15 mouse cellular contexts compared by ENCODE assay signal in the genomic region with DNA sequence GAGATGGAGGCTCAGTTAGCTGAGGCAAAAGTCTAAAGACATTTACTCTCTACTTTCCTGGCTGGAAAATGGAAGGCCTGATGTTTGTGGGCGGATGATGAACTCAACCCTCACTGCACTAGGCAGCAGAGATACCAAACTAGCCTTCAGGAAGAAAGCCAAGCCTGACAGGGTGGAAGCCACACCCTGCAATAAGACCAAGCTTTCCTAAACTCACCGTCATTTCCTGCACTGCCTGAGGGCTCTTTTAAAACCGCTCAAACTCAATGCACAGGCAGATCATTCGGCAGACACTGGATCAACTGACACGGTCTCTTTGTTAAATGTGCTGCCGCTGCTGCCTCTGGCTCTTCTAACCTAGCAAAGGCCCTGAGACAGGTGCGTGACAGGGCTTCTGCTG. TPM values are rescaled to one million over a fixed set of nuclear protein-coding genes. Genes with fewer than 3 reads are reported as not detected.
A peak's percentile ranks its signal among the peaks of the same experiment; 100 is the strongest.
DNase-seq lines count a peak whose midpoint lies in the region; ATAC-seq lines count a peak whose summit lies in the region.
"Had no signal": no experiment of that assay in that cellular context is flagged by ENCODE, and none has a peak within 500 bp of the region (broad histone marks: within the 10 kb centered on the region; RNA-seq: fewer than 3 reads in every experiment).

No protein-coding gene starts in this region.

- H3K4me3 ChIP-seq in midbrain, embryonic 13.5 days (replicated peaks): no peak overlapping the region
- H3K4me3 ChIP-seq: heart, embryonic 13.5 days; limb, embryonic 15.5 days; megakaryocyte, embryonic 14.5 days had no signal

- ATAC-seq in midbrain, embryonic 13.5 days: no peak
- ATAC-seq: forebrain, embryonic 16.5 days; inflammation-experienced regulatory T-cells, adult 6 months had no signal

- peak; percentile 16 for DNase-seq in 3134 (ENCODE audit: extremely low read depth, insufficient read length, low spot score)
- peak; percentile 10 for DNase-seq in CD4-positive helper T cell, adult 2 months (ENCODE audit: low read depth, low spot score)
- peak; percentile 2 to 3 for DNase-seq in heart, postnatal 36 days
- peak; percentile 33 to 41 for DNase-seq in lung, postnatal 4 days
- DNase-seq in adrenal gland, postnatal 14 days: no peak
- DNase-seq in kidney, adult 9 months: no peak
- DNase-seq: adrenal gland, postnatal 25 days; cerebellum, adult 11 months; spleen, adult 18-20 months had no signal

- H3K9ac ChIP-seq in midbrain, embryonic 13.5 days (replicated peaks): no peak overlapping the region
- H3K9ac ChIP-seq: heart, embryonic 13.5 days; limb, embryonic 15.5 days had no signal

- 80% methylated on average over 7 of the region's 7 CpGs for WGBS in midbrain, embryonic 13.5 days

- H3K4me1 ChIP-seq in midbrain, embryonic 13.5 days (replicated peaks): no peaks in the 10 kb centered on the region
- H3K4me1 ChIP-seq: heart, embryonic 13.5 days; megakaryocyte, embryonic 14.5 days had no signal

- H3K36me3 ChIP-seq in midbrain, embryonic 13.5 days: no peaks in the 10 kb centered on the region
- H3K36me3 ChIP-seq: heart, embryonic 13.5 days; limb, embryonic 15.5 days had no signal

- H3K27me3 ChIP-seq in midbrain, embryonic 13.5 days: no peaks in the 10 kb centered on the region
- H3K27me3 ChIP-seq: heart, embryonic 13.5 days; limb, embryonic 15.5 days; megakaryocyte, embryonic 14.5 days had no signal

- H3K27ac ChIP-seq in midbrain, embryonic 13.5 days: no peak overlapping the region
- H3K27ac ChIP-seq: heart, embryonic 13.5 days; limb, embryonic 15.5 days had no signal

- H3K9me3 ChIP-seq in midbrain, embryonic 13.5 days: no peaks in the 10 kb centered on the region
- H3K9me3 ChIP-seq: heart, embryonic 13.5 days; limb, embryonic 15.5 days; megakaryocyte, embryonic 14.5 days had no signal

- intact Hi-C loops in heart, postnatal 36 days (cut with DNase I): loop anchor here (10.0 kb wide), 1 partner anchor 169 kb away; no protein-coding TSS in a partner anchor

- no peak overlapping the region for H3K4me2 ChIP-seq in midbrain, embryonic 13.5 days (replicated peaks)
- H3K4me2 ChIP-seq: heart, embryonic 13.5 days; limb, embryonic 15.5 days had no signal

RNA-seq across cellular contexts. Expression of a gene that starts 50.4 kb away (rescaled TPM):
- total RNA-seq in heart, postnatal 36 days (2021): 1 to 10 TPM; 2.3 to 2.4 TPM
- 1.7 and 2.7 TPM in 2 replicates for total RNA-seq in adrenal gland, postnatal 14 days (2021)
- polyA plus RNA-seq in midbrain, embryonic 13.5 days (2015; fragmentation: Nextera tagmentation; extraction: Ambion mirVana): 4.6 and 5.7 TPM in 2 replicates

Comparison
In these comparisons a context has a peak if more than half of its experiments do, and no peak if none do; other contexts are left out.
1. DNase-seq: peak in 3134 (single experiment), CD4-positive helper T cell, adult 2 months (single experiment), heart, postnatal 36 days (2 of 2) and lung, postnatal 4 days (2 of 2); none in adrenal gland, postnatal 14 days (single experiment) and kidney, adult 9 months (single experiment).